Mouse (Mus musculus) skeletal muscle tissue, postnatal 0 days (tissue): Measurements from ENCODE around the gene Zpr1. TPM values are rescaled to one million over a fixed set of nuclear protein-coding genes. Genes with fewer than 3 reads are reported as not detected.

Experiments
- polyA plus RNA-seq: library from polyadenylated mRNA; unstranded; fragments of >200 nt; fragmentation: Nextera tagmentation; extraction: Ambion mirVana; gene quantifications from 2 replicates; pipeline ENCODE4 v1.2.1, GENCODE M21; 2015

The Zpr1 gene
- 21.6 and 23.5 TPM in 2 replicates for polyA plus RNA-seq

DNA sequence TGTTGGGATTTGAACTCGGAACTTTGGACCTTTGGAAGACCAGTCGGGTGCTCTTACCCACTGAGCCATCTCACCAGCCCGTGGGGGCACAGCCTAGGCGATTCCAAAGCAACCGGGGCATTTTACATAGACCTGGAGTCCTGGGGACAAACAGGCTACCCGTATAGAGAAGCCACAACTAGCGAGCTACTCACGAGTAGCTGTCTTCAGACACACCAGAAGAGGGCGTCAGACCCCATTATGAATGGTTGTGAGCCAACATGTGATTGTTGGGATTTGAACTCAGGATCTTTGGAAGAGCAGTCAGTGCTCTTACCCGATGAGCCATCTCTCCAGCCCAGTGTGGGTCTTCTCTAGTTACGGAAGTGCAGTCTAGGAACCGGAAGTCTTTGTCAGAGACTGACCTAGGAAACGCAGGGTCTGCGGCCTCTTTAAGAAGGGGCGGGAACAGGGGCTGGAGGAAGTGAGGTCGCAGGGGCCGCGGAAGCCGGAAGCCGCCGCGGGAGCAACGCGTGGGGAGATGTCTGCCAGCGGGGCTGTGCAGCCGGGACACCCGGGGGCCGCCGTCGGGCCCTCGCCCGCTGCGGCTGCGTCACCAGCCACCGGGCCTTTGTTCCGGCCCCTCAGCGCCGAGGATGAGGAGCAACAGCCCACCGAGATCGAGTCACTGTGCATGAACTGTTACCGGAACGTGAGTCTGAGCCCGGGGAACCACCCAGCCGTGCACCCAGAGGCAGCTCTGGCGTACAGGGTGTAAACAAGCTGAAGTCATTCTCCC is at the start of gene Zpr1:
Gene Zpr1 (plus strand): TSS at position 388 of the 778 bp plus-strand sequence.

DNA sequence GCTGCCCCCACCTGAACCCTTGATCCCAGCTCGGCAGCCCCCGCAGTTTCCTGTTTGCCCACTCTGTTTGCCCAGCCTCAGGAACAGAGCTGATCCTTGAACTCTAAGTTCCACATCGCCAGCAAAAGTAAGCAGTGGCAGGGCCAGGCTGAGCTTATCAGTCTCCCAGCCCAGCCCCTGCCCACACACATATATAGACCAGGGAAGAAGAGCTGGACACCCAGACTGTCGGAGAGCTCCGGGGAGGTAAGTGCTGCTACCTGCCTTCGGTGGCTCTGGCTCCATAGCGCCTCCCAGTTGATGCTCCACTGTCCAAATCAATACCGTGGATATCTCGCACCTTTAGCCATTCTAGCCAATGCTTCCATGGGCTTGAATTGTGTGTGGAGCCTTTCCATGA is 44.4 kb upstream of the Zpr1 start, which contains the start of gene Apoa1:
Gene Apoa1 (plus strand): TSS at position 90 of the 400 bp plus-strand sequence.

DNA sequence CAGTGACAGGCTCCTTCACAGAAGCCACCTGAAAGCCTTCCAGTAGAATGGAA is 37.4 kb upstream of the Zpr1 start, which contains the start of gene Apoc3:
Gene Apoc3 (minus strand): TSS at position 41 of the 53 bp plus-strand sequence.

DNA sequence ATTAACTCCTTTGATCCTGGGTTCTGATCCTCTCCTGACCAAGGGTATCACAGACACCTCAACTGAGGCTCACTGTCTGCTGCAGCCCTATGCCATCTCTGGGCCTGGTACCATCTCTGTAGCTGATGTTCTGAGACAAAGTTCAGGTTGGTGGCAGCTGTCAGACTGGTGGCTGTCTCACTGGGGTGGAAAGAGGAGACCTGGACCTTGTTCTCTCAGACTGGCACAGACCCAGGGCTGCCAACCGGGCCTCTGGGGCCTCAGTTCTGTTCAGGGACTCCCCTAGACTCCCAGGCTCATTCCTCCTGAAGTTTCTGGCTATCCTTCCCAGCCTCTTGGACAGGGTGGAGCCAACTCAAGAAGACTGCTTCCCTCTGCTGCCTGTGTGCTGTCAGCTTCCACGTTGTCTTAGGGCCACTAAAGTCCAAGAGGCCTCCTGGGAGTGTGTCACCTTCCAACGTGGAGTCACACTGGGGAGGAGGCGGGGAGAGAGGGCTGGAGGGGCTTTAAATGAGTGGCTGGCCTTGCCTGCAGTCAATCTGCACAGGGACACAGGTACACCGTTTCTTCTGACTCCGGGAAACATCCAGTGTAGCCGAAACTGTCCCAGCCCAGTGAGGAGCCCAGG is 32.2 kb upstream of the Zpr1 start, which contains the start of gene Apoa4:
Gene Apoa4 (plus strand): TSS at position 171 of the 628 bp plus-strand sequence.

DNA sequence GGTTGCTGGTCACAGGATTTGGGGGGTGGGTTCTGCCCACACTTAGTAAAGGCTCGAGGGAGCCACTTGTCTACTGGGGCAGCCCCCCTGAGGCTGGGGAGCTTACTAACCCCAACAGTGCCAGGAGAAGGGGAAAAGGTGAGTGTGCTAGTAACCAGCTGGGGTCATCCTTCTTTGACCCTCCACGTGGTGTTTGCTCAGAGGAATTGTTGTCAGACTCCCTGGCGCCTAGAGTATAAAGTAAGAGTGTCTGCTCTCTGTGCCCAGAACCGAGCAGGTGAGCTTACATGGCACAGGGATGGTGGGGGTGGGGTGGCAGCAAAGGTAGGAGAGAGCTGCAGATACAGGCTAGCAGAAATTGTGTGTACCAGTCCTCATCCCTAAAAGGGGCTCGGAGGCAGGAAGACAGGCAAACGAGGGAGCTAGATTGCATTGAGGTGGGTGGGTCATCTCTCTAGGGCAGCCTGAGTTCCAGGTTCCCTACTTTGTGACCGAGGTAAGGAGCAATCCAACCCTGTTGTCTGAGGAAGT is 4.5 kb upstream of the Zpr1 start, which contains the start of gene Apoa5:
Gene Apoa5 (plus strand): TSS at position 291 of the 531 bp plus-strand sequence.

DNA sequence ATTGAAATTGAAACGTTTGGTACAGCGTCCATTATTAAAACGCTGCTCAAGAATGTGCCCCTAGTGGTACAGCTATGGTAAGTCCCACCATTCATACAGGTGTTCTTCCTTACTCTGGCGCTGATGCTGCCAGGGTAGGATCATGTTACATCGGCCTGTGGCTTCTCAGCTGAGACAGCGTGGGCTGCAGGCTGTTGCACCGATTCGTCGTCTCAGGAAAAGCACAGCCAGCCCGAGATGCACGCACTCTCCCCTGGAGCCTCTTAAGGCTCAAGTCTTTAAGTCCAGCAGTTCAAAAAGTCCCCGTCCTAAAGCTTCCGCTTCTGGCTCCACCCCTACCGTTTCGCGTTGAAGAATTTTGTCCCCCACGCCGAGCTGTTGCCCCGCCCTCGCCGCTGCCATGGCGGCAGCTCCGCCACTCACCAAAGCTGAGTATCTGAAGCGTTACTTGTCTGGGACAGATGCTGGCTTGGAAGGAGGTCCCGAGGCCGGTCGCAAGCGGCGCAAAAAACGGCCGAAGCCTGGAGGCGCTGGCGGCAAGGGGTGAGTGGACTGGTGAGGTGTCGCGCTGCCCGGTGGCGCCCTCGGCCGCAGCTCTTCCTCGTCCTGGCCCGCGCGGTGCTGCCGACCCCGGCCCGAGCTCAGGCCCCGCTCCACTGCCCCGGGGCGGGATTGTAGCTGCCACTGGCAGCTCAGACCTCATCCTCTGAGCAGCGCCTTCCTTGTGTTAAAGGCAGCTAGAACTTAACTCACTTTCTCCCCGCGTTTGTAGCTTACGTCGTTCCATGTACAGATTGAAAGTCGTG is 10.0 kb downstream of the Zpr1 start, which contains the start of gene Bud13:
Gene Bud13 (plus strand): TSS at position 378 of the 806 bp plus-strand sequence.

DNA sequence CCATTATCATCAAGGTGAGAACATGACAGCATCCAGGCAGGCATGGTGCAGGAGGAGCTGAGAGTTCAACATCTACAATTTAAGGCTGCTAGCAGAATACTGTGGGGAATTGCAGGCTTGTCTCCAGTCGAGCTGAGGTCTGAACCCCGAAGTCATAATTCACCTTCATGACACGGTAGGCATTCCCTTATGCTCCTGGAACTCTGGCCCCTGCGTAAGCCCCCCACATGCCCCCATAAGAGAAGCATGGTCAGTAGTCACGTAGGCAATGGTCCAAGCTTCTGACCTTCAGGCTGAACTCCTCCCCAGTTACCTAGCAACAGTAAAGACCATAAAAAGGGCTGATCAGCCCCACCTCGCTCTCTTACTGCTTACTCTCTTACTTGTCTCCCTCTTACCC is 47.0 kb downstream of the Zpr1 start, which contains the start of gene 4931429L15Rik:
Gene 4931429L15Rik (minus strand): TSS at position 101 of the 400 bp plus-strand sequence.

Other genes with a start within 250 kb of the Zpr1 start
- 7.5 and 13.6 TPM in 2 replicates for gene Apoa1, start 44.5 kb upstream of the Zpr1 start, polyA plus RNA-seq
- 0.31 and 6.7 TPM in 2 replicates for gene Apoc3, start 37.4 kb upstream of the Zpr1 start, polyA plus RNA-seq
- gene Apoa4, start 32.4 kb upstream of the Zpr1 start, polyA plus RNA-seq = 0.10 and 0.15 TPM in 2 replicates
- gene Apoa5, start 4.4 kb upstream of the Zpr1 start, polyA plus RNA-seq = 0.16 and 0.40 TPM in 2 replicates
- gene Bud13, start 9.9 kb downstream of the Zpr1 start, polyA plus RNA-seq = 7.7 and 8.6 TPM in 2 replicates
- gene 4931429L15Rik, start 46.9 kb downstream of the Zpr1 start, polyA plus RNA-seq = not detected in 2 replicates